Mouse (Mus musculus) cerebellum, adult 11 months (tissue): ENCODE data around the gene Ano4.
"Not testable (repeated sequence)": the region's sequence is repeated elsewhere in the genome, so short reads cannot be mapped to it uniquely, and the experiment has no call there.

ENCODE experiments used
- DNase-seq: peaks from one replicate; pipeline ENCODE4 v3.0.0; 2022

The Ano4 gene

DNA sequence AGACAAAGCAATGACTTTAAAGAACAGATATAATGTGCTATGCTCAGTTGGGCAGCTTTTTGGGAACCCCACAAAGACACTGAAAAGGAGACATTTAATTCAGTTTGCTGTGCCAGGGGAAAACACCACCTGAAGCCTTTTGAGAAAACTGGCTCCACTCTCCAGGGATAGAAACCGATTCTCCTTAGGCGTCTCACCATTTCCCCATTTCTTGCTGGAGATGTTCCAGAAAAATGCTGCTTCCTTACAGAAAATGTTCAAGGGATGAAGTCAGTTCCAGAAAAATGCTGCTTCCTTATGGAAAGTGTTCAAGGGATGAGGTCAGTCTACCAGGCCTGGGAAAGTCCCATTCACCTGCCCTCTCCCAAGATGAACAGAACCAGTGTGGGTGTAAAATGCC is 233.1 kb downstream of the Ano4 start:
- no peak for DNase-seq

GRCm38 (mm10) chr10:89110917-89111316 is 233.6 kb downstream of the Ano4 start:
- DNase-seq: no peak

- DNase-seq: no peak
Observed at GRCm38 (mm10) chr10:89103594-89103993, 241.0 kb downstream of the Ano4 start.

GRCm38 (mm10) chr10:89102025-89102424 is 242.5 kb downstream of the Ano4 start:
- DNase-seq: no peak

DNA sequence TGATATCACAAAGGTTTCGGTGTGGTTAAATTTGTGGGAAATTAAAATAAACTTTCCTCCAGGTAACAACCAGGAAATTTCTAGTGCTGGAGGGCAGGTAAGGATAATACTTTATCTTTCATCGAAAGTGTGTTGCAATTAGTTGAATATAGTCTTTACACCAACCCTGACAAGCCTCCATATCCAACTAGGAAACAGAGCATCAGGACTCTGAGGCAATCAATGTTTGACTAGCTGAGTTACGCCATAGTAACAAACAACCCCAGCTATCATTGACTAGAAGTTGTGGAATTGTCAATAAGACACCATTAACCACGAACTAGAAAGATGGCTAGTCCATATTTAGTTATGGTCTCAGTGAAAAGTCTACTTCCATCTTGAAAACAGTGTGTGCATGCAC is 246.4 kb downstream of the Ano4 start:
- no peak for DNase-seq

- DNase-seq: no peak
Observed at GRCm38 (mm10) chr10:89092350-89093040, 252.1 kb downstream of the Ano4 start.

DNA sequence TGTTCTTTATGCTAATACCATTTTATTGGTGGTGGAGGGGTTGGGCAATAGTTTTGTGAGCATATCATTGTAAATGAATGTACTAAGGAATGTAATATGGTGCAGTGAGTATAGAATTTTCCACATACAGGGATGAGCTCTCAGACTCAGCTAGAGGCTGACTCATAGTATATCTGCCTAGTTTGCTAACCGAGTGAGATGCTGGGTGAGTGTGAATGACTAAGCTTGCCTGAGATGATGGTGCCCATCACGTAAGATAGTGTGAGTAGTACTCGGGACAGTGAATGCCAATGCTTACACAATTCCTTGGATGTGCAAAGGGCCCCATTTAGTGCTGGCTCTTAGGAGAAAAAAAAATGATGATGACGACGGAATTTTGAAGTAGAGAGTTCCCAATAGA is 267.1 kb downstream of the Ano4 start:
- DNase-seq: no peak

- no peak for DNase-seq
Observed at GRCm38 (mm10) chr10:89055891-89056290, 288.7 kb downstream of the Ano4 start.

GRCm38 (mm10) chr10:89044921-89045320 is 299.6 kb downstream of the Ano4 start:
- not testable (repeated sequence) for DNase-seq

DNA sequence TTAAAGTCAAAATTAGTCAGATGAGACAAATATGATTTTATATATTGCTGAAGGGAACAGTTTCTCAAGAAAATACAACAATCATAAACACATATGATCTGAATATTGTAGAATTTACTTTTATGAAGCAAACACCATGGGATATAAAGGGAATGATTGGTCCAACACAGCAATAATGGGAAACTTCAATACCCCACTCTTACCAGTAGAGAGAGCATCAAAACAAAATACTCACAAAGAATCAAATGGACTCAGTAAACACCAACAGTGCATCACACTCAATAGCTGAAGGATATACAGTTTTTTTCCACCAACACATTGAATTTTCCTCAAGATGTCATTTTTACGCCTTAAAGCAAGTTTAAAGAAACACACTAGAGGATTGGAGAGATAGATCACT is 300.4 kb downstream of the Ano4 start:
- DNase-seq: no peak

DNA sequence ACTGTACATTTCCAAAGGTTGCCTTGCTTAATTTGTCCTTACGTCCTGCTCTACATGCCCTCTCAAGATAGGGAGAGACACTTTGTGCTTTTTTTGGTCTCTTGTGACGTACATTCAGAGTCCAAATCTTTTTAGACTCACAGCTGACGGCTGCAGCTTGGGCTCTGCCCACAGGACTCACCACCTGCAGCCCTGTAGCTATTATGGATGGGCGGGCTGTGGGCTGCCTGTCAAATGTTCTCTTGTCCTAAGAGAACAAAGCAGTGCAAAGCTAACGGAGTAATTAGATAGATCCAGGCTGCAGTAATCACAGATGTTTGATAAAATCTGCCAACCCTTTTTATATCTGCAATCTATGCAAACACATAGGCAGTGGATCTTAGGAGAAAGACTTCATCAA is 325.6 kb downstream of the Ano4 start:
- DNase-seq: no peak

GRCm38 (mm10) chr10:89008303-89008702 is 336.3 kb downstream of the Ano4 start:
- no peak for DNase-seq

DNA sequence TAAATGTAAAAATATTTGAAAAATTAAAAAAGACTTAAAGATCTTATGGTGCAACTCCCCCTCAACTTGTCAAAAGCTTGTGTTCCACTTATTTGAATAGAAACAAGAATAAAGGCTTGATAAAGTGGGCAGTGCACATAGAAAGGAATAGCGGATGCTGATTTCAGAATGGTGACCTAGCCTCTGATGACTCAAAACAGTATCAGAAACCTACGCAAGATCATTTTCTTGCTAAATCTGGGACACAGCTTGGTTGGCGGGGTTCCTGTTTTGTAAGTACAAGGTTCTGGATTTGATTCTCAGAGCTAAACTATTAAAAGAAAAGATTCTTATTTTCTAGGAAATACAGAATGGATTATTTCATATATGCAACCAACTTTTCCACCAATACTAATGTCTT is 340.0 kb downstream of the Ano4 start:
- DNase-seq: no peak

- DNase-seq: no peak
Observed at GRCm38 (mm10) chr10:88986925-88987324, 357.6 kb downstream of the Ano4 start.

- no peak for DNase-seq
Observed at GRCm38 (mm10) chr10:88983444-88983843, 361.1 kb downstream of the Ano4 start.

- DNase-seq: no peak
Observed at GRCm38 (mm10) chr10:88979451-88979850, 365.1 kb downstream of the Ano4 start.

GRCm38 (mm10) chr10:88978932-88979331 is 365.6 kb downstream of the Ano4 start:
- DNase-seq: no peak

GRCm38 (mm10) chr10:88970951-88971725 is 373.4 kb downstream of the Ano4 start:
- no peak for DNase-seq

GRCm38 (mm10) chr10:88968586-88968985 is 376.0 kb downstream of the Ano4 start:
- DNase-seq: no peak

DNA sequence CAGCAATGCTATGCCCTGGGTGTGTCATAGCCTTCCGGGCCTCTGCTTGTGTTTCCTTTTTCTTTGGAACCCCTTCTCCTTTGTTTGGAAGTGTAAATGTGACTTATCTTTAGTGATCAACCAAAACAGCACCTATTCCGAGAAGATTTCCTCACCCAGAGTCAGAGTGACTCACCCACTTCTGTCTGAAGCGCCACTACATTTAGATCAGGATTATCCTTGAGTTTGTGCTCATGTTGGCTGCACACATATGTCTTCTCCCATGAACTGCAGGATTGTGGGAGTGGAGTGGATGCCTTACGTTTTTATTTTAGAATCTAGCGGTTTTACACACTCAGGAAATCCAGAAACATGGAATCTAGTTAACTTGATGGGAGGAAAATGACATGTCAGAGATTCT is 383.8 kb downstream of the Ano4 start:
- no peak for DNase-seq

DNA sequence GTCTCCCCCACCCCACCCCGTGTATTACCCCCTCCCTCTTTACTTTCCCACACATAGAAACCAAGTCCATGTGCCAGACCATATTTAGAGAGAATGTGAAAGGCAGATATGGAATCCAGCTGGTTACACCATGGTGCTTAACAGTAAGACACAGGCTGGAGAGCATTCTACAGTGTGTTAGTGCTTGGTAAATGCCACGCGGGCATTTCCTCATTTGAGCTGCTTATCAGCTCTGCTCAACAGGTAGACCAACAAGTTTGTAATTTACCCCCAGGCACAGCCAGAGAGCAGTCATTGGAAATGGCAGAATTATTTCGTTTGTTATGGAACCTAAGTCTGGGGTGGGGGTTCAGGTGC is 394.3 kb downstream of the Ano4 start:
- DNase-seq: no peak

- no peak for DNase-seq
Observed at GRCm38 (mm10) chr10:88949649-88950296, 394.8 kb downstream of the Ano4 start.
